Mouse (Mus musculus): ENCODE results near the gene Gabrb1.

DNA sequence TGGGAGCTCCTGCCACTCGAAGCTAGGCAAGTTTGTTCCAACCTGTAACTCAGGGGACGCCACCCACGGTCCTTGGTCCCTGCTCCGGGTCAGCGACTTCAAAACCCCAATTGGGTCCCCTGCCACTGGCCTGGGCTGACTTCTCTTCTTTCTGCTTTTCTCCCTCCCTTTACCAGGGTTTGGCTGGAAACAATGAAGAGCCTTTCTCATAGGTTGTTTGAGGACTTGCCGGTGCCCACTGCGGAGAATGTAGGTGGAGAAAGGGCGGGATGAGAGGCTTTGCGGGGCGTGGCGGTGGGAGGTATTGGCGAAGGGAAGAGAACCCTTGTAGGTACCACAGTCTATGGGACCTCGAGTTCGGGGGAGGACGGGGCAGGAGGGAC is 193 bp downstream of the Gabrb1 start, which contains the start of gene Gabra4:
- TF ChIP-seq CTCF (IDR thresholded peaks at IDR 0.05; ENCODE audit: extremely low read depth, insufficient read depth, insufficient read length, insufficient replicate concordance) = no peak
- TF ChIP-seq POLR2A (IDR thresholded peaks at IDR 0.05; ENCODE audit: low read depth, low read length) = no peak

All from spleen, adult 2 months (tissue).